Mouse (Mus musculus): ENCODE results near the gene Commd3. TPM values are rescaled to one million over a fixed set of nuclear protein-coding genes. Genes with fewer than 3 reads are reported as not detected.

Commd3 gene
- polyA plus RNA-seq, 1 experiment = 140 TPM

DNA sequence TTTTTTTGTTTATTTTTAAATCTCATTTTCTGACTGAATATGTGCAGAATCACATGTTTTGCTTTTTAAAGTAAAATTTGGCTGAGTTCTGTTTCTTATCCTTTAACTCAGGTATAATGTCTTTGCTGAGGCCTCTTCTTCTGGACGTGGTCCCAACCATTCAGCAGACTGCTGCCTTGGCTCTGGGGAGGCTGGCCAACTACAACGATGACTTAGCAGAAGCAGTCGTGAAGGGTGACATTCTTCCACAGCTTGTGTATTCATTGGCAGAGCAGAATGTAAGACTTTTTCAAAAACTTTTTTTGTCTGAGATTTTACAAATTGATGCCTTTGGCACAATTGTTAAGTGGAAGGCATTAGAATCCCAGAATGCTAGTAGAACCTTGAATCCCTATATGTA lies 38.2 kb downstream of the Commd3 start:
- Histone ChIP-seq H3K27ac (ENCODE audit: insufficient read depth, low read depth, low read length) (no peak overlapping the region), H3K4me1 (ENCODE audit: control insufficient read depth, insufficient read depth, low read length) (no peaks in the 10 kb centered on the region), H3K4me3 (ENCODE audit: insufficient read depth, low read length) (no peak overlapping the region)
- TF ChIP-seq POLR2A (IDR thresholded peaks at IDR 0.05; ENCODE audit: borderline replicate concordance, low read depth, low read length) (no peak), CTCF (IDR thresholded peaks at IDR 0.05; ENCODE audit: low read depth, low read length) (no peak)

GRCm38 (mm10) chr2:18713071-18713470 lies 40.9 kb downstream of the Commd3 start:
- Histone ChIP-seq H3K4me3 (ENCODE audit: insufficient read depth, low read length) (no peak overlapping the region), H3K27ac (ENCODE audit: insufficient read depth, low read depth, low read length) (no peak overlapping the region), H3K4me1 (ENCODE audit: control insufficient read depth, insufficient read depth, low read length) (no peaks in the 10 kb centered on the region)
- TF ChIP-seq CTCF (IDR thresholded peaks at IDR 0.05; ENCODE audit: low read depth, low read length) = no peak
- TF ChIP-seq POLR2A (IDR thresholded peaks at IDR 0.05; ENCODE audit: borderline replicate concordance, low read depth, low read length) = no peak

DNA sequence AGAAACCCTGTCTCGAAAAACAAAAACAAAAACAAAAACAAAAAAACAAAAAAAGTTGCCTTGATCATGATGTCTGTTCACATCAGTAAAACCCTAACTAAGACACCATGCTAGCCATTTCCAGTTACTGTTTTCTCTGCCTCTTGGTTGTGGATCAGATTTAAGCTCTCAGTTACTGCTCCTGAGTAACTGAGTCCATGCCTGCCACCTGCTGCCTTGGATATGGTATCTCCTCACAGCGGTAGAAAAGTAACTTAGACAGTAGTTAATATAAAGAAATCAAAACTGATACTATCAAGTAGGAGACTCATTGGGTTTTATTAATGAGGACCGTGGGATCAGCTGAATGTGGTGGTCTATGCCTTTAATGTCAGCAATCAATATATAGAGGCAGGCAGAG lies 42.2 kb downstream of the Commd3 start:
- Histone ChIP-seq H3K4me1 (ENCODE audit: control insufficient read depth, insufficient read depth, low read length) (no peaks in the 10 kb centered on the region), H3K27ac (ENCODE audit: insufficient read depth, low read depth, low read length) (no peak overlapping the region), H3K4me3 (ENCODE audit: insufficient read depth, low read length) (no peak overlapping the region)
- TF ChIP-seq POLR2A (IDR thresholded peaks at IDR 0.05; ENCODE audit: borderline replicate concordance, low read depth, low read length) (no peak), CTCF (IDR thresholded peaks at IDR 0.05; ENCODE audit: low read depth, low read length) (no peak)

GRCm38 (mm10) chr2:18718521-18718920 lies 46.3 kb downstream of the Commd3 start:
- no peak overlapping the region for H3K4me3 ChIP-seq (ENCODE audit: insufficient read depth, low read length)
- no peak overlapping the region for H3K27ac ChIP-seq (ENCODE audit: insufficient read depth, low read depth, low read length)
- H3K4me1 ChIP-seq (ENCODE audit: control insufficient read depth, insufficient read depth, low read length) = no peaks in the 10 kb centered on the region
- no peak for TF ChIP-seq CTCF (IDR thresholded peaks at IDR 0.05; ENCODE audit: low read depth, low read length)

- Histone ChIP-seq H3K4me1 (ENCODE audit: control insufficient read depth, insufficient read depth, low read length) (no peaks in the 10 kb centered on the region), H3K27ac (ENCODE audit: insufficient read depth, low read depth, low read length) (no peak overlapping the region), H3K4me3 (ENCODE audit: insufficient read depth, low read length) (no peak overlapping the region)
- TF ChIP-seq POLR2A (IDR thresholded peaks at IDR 0.05; ENCODE audit: borderline replicate concordance, low read depth, low read length) (no peak), CTCF (IDR thresholded peaks at IDR 0.05; ENCODE audit: low read depth, low read length) (no peak)
Measured at GRCm38 (mm10) chr2:18722208-18722830, 50.1 kb downstream of the Commd3 start.

- Histone ChIP-seq H3K27ac (ENCODE audit: insufficient read depth, low read depth, low read length) (no peak overlapping the region), H3K4me1 (ENCODE audit: control insufficient read depth, insufficient read depth, low read length) (no peaks in the 10 kb centered on the region), H3K4me3 (ENCODE audit: insufficient read depth, low read length) (no peak overlapping the region)
- TF ChIP-seq CTCF (IDR thresholded peaks at IDR 0.05; ENCODE audit: low read depth, low read length) = no peak
- no peak for TF ChIP-seq POLR2A (IDR thresholded peaks at IDR 0.05; ENCODE audit: borderline replicate concordance, low read depth, low read length)
Measured at GRCm38 (mm10) chr2:18724462-18724861, 52.3 kb downstream of the Commd3 start.

Other genes starting within 250 kb of the Commd3 start
- gene Bmi1, start 4.6 kb downstream of the Commd3 start, polyA plus RNA-seq (2012; ENCODE audit: insufficient read depth, insufficient read length, missing spikeins) = 22.4 and 24.6 TPM in 2 replicates
- gene Spag6, start 21.6 kb downstream of the Commd3 start, polyA plus RNA-seq (2012; ENCODE audit: insufficient read depth, insufficient read length, missing spikeins) = not detected in 2 replicates